Mouse (Mus musculus) embryonic facial prominence, embryonic 11.5 days (tissue): Measurements from ENCODE around the gene Gm20388. TPM values are rescaled to one million over a fixed set of nuclear protein-coding genes. Genes with fewer than 3 reads are reported as not detected.
A peak's percentile ranks its signal among the peaks of the same experiment; 100 is the strongest.

Experiments
- ATAC-seq: fragments of 200-750 bp; cut with Nextera tagmentation; replicated peaks from 2 replicates; pipeline ENCODE4 v1.8.0; 2017; ENCODE audit warnings: low read depth; ENCODE audit not compliant: insufficient number of reproducible peaks, low FRiP score, low TSS enrichment
- DNase-seq: peaks from one replicate; pipeline ENCODE4 v3.0.0-alpha.2; 2015; ENCODE audit warnings: low spot score
- H3K27ac ChIP-seq: fragments of 300-500 bp; sonication (generic); replicated peaks from 2 replicates; pipeline ENCODE4 v1.5.1; 2014; ENCODE audit warnings: mild to moderate bottlenecking, low read depth, low read length, control low read depth
- H3K27me3 ChIP-seq: fragments of 300-500 bp; sonication (generic); 2 replicates; pipeline ENCODE4 v1.6.1; 2014; ENCODE audit warnings: mild to moderate bottlenecking, low read length, moderate library complexity, mixed read lengths; ENCODE audit not compliant: control insufficient read depth, insufficient read depth
- H3K36me3 ChIP-seq: fragments of 300-500 bp; sonication (generic); replicated peaks from 2 replicates; pipeline ENCODE4 v1.6.1; 2014; ENCODE audit warnings: low read depth, mild to moderate bottlenecking, low read length, moderate library complexity, mixed read lengths; ENCODE audit not compliant: control insufficient read depth, insufficient read depth
- H3K4me1 ChIP-seq: fragments of 300-500 bp; sonication (generic); 2 replicates; pipeline ENCODE4 v1.6.1; 2014; ENCODE audit warnings: low read length, mixed read lengths; ENCODE audit not compliant: control insufficient read depth, insufficient read depth
- H3K4me2 ChIP-seq: fragments of 300-500 bp; sonication (generic); 2 replicates; pipeline ENCODE4 v1.6.1; 2014; ENCODE audit warnings: low read depth, mild to moderate bottlenecking, control low read depth, low read length, moderate library complexity
- H3K4me3 ChIP-seq: fragments of 300-500 bp; sonication (generic); 2 replicates; pipeline ENCODE4 v1.5.1; 2014; ENCODE audit warnings: low read depth, low read length, control low read depth
- H3K9ac ChIP-seq: fragments of 300-500 bp; sonication (generic); replicated peaks from 2 replicates; pipeline ENCODE4 v1.6.1; 2014; ENCODE audit warnings: mild to moderate bottlenecking, control low read depth, low read length
- H3K9me3 ChIP-seq: fragments of 300-500 bp; sonication (generic); replicated peaks from 2 replicates; pipeline ENCODE4 v1.6.1; 2016; ENCODE audit warnings: mild to moderate bottlenecking, low read length, inconsistent platforms, mixed read lengths; ENCODE audit not compliant: control insufficient read depth
- WGBS: fragments of 180-500 bp; shearing (Covaris S2); extraction: QIAGEN DNeasy Blood & Tissue Kit; methylation state at CpG from one replicate; pipeline ENCODE4 v1.1.7; 2014; 5-methylcytosine and 5-hydroxymethylcytosine counted together
- polyA plus RNA-seq: library from polyadenylated mRNA; unstranded; fragments of >200 nt; fragmentation: Nextera tagmentation; extraction: Ambion mirVana; gene quantifications from 2 replicates; pipeline ENCODE4 v1.2.1, GENCODE M21; 2014

Gene Gm20388
- polyA plus RNA-seq, 1 experiment from 2014 or later, result 3.1 TPM

- H3K27ac ChIP-seq, result no peak overlapping the region
- H3K27me3 ChIP-seq, result peaks cover 39% of the 10 kb centered on the region
- 57% methylated on average over 10 of the region's 10 CpGs for WGBS
- no peak overlapping the region for H3K9ac ChIP-seq
- peaks cover 5% of the 10 kb centered on the region; the same call in 1 of the 2 replicates for H3K4me1 ChIP-seq
- H3K4me2 ChIP-seq, result no peak overlapping the region
- peaks cover under 1% of the 10 kb centered on the region; the same call in 1 of the 2 replicates for H3K36me3 ChIP-seq
- DNase-seq, result no peak
- no peak for ATAC-seq
- H3K4me3 ChIP-seq, result no peak overlapping the region
- H3K9me3 ChIP-seq, result no peaks in the 10 kb centered on the region
These were observed 3986.1 kb downstream of the Gm20388 start for GRCm38 (mm10) chr8:123896774-123897173.

DNA sequence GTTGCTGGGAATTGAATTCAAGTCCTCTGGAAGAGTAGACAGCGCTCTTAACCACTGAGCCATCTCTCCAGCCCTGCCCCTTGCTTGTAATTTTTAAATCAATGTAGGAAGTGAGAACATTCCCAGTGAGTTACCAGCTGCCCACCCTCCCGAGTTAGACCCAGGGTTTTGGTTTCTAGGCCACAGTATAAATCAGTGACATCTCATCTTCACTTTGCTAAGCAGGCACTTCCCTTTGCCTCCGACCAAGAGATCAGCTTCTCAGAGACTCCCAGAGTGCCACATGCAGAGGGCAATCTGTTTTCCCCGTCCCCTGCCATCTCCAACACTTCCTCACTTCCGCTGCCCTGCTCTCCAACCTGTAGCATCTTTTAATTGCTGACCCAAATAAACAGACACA is 3987.9 kb downstream of the Gm20388 start:
- ATAC-seq (no peak), DNase-seq (no peak)
- H3K27ac ChIP-seq, result no peak overlapping the region
- peaks cover 21% of the 10 kb centered on the region for H3K27me3 ChIP-seq
- no peaks in the 10 kb centered on the region for H3K4me1 ChIP-seq
- 89% methylated on average over 5 of the region's 5 CpGs for WGBS
- H3K36me3 ChIP-seq, result peaks cover 12% of the 10 kb centered on the region
- H3K4me2 ChIP-seq, result no peak overlapping the region
- H3K9me3 ChIP-seq, result no peaks in the 10 kb centered on the region
- H3K4me3 ChIP-seq, result no peak overlapping the region
- no peak overlapping the region for H3K9ac ChIP-seq

DNA sequence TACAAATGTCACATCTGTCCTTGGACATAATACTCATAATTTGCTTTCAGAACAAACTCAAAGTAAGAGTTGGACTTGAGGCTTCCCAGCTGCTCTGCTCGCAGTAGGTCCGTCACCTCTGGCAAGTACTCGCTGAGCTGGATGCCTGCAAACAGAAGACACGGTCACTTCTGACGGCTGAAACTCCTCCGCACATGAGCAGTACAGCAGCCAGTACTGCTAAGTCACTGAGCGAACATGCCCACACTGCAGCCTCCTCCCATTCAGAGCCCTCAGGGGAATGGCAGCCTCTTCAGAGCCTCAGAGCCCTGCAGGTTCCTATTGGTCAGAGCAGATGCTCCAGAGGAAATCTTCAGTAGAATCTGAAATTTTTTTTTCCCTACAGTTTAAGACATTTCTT is 3988.7 kb downstream of the Gm20388 start:
- H3K36me3 ChIP-seq, result peaks cover 12% of the 10 kb centered on the region
- 90% methylated on average over 7 of the region's 7 CpGs for WGBS
- H3K9ac ChIP-seq, result no peak overlapping the region
- DNase-seq (no peak), ATAC-seq (no peak)
- H3K27ac ChIP-seq, result no peak overlapping the region
- no peaks in the 10 kb centered on the region for H3K4me1 ChIP-seq
- no peaks in the 10 kb centered on the region for H3K9me3 ChIP-seq
- H3K4me3 ChIP-seq, result no peak overlapping the region
- H3K4me2 ChIP-seq, result no peak overlapping the region
- H3K27me3 ChIP-seq, result peaks cover 15% of the 10 kb centered on the region

DNA sequence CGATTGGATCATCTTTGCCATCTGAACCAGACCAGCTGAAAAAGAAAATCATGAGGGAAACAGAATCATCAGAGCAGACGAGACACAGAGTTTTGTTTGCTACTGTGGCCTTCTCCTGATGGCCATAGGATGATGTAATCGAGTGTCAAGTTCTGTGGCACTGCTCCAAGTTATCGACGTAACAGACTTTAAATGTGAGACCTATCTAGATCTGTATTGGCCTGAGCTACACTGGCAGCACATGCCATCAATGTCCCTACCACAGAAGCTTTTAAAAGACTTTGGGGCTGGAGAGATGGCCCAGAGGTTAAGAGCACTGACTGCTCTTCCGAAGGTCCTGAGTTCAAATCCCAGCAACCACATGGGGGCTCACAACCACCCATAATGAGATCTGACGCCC is 3992.0 kb downstream of the Gm20388 start:
- H3K27me3 ChIP-seq, result no peaks in the 10 kb centered on the region
- peaks cover 17% of the 10 kb centered on the region for H3K36me3 ChIP-seq
- H3K27ac ChIP-seq, result no peak overlapping the region
- no peak overlapping the region for H3K4me2 ChIP-seq
- H3K9ac ChIP-seq, result no peak overlapping the region
- DNase-seq (no peak), ATAC-seq (no peak)
- WGBS, result 87% methylated on average over 7 of the region's 7 CpGs
- no peaks in the 10 kb centered on the region for H3K9me3 ChIP-seq
- H3K4me3 ChIP-seq, result no peak overlapping the region
- H3K4me1 ChIP-seq, result no peaks in the 10 kb centered on the region

DNA sequence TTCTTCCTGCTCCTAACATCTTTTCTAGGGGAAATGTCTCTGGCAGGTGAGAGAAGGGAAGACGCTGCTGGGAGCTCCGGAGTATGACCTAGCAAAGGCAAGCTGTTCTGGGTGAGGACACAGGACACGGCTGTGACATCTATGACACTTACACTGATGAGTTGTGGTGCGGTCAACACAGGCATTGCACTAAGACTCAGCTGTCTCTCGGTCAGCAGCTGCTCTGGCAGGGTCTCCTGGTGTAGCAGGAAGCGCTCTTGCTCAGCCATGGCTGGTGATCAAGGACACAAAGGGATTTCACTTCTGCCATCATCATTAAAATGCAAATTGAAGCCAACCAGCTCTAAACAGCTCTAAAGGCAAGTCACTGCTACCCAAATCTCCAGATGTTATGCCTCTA is 3997.0 kb downstream of the Gm20388 start:
- Histone ChIP-seq H3K27me3 (no peaks in the 10 kb centered on the region), H3K4me1 (no peaks in the 10 kb centered on the region), H3K4me2 (no peak overlapping the region), H3K9me3 (no peaks in the 10 kb centered on the region), H3K9ac (no peak overlapping the region), H3K36me3 (peaks cover 10% of the 10 kb centered on the region), H3K4me3 (no peak overlapping the region), H3K27ac (no peak overlapping the region)
- DNase-seq (no peak), ATAC-seq (no peak)
- WGBS, result 95% methylated on average over 6 of the region's 6 CpGs

DNA sequence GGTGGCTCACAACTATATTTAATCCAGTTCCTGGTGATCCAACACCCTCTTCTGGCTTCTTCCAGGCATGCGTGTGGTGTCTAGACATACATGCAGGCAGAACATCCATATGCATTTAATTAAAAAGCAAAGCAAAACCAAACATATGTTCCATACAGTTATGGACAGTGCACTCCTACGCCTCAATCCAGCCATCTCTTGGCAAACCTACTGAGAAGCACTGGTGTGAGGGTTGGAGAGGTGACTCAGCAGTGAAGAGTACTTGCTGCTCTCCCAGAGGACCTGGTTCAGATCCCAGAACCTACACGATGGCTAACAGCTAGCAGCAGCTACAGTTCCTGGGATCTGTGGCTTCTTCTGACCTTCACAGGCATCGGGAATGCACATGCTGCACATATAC is 4001.6 kb downstream of the Gm20388 start:
- Histone ChIP-seq H3K4me3 (no peak overlapping the region), H3K27ac (no peak overlapping the region), H3K4me1 (no peaks in the 10 kb centered on the region), H3K9me3 (no peaks in the 10 kb centered on the region), H3K27me3 (no peaks in the 10 kb centered on the region), H3K9ac (no peak overlapping the region), H3K4me2 (no peak overlapping the region), H3K36me3 (peaks cover 6% of the 10 kb centered on the region; the same call in 1 of the 2 replicates)
- DNase-seq (no peak), ATAC-seq (no peak)
- 90% methylated on average over 4 of the region's 4 CpGs for WGBS

GRCm38 (mm10) chr8:123914635-123915034 is 4004.0 kb downstream of the Gm20388 start:
- peaks cover 4% of the 10 kb centered on the region; the same call in 1 of the 2 replicates for H3K36me3 ChIP-seq
- no peak overlapping the region for H3K9ac ChIP-seq
- WGBS, result 94% methylated on average over 3 of the region's 3 CpGs

DNA sequence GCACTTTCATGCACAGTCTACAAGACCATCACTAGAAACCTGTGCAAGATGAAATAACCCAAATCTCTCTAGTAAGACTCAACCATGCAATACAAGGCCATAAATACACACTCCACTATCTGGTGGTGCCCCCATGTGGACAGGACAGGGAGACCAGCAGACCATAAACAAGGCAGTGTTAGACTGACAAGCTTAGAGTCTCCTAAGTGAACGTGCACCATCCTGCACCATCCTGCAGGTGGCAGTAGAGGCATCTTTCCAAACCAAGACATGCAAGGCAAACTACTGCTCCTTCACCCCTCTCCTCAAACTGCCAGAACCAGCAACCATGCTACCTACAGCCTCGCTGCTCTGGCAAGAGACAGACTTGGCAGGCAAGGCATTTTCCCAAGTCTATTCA is 4014.1 kb downstream of the Gm20388 start:
- Histone ChIP-seq H3K9ac (no peak overlapping the region), H3K36me3 (peaks cover 3% of the 10 kb centered on the region), H3K9me3 (no peaks in the 10 kb centered on the region), H3K4me3 (no peak overlapping the region), H3K4me2 (no peak overlapping the region), H3K4me1 (no peaks in the 10 kb centered on the region), H3K27ac (no peak overlapping the region), H3K27me3 (no peaks in the 10 kb centered on the region)
- DNase-seq, result peak; percentile 86
- ATAC-seq, result no peak; the same call in 1 of the 2 replicates
- WGBS, result 16% methylated on average over 2 of the region's 2 CpGs

More at GRCm38 (mm10) chr8:123914635-123915034, 4004.0 kb downstream of the Gm20388 start:
- Histone ChIP-seq H3K27me3 (no peaks in the 10 kb centered on the region), H3K4me1 (no peaks in the 10 kb centered on the region), H3K27ac (no peak overlapping the region), H3K4me3 (no peak overlapping the region), H3K9me3 (no peaks in the 10 kb centered on the region), H3K4me2 (no peak overlapping the region)
- DNase-seq, result no peak
- ATAC-seq, result no peak
